Mouse (Mus musculus) MEL (cell line): Measurements from ENCODE around the gene Arid5b. TPM values are rescaled to one million over a fixed set of nuclear protein-coding genes. Genes with fewer than 3 reads are reported as not detected.

Experiments used
- DNase-seq: peaks from one replicate; pipeline ENCODE4 v3.0.0; 2011; ENCODE audit warnings: low read depth, low spot score
- H3K27ac ChIP-seq: 2 replicates; pipeline ENCODE4 v1.5.1; 2012; ENCODE audit warnings: low read depth, mild to moderate bottlenecking, control low read depth, low read length, moderate library complexity; ENCODE audit not compliant: control insufficient read depth
- H3K27me3 ChIP-seq, 2 experiments: fragments of 150-350 bp in 1 of 2; sonication (generic) in 1 of 2; 2 replicates each; pipeline ENCODE4 v1.6.1; 2012; ENCODE audit warnings: low read length in 2 of 2, mild to moderate bottlenecking in 2 of 2, improper control_type of control experiment in 1 of 2, moderate library complexity in 1 of 2; ENCODE audit not compliant: insufficient read depth in 2 of 2, control insufficient read depth in 1 of 2
- H3K36me3 ChIP-seq, 2 experiments: 2 replicates each; pipeline ENCODE4 v1.6.1; 2012 to 2014; ENCODE audit warnings: low read length in 2 of 2, improper control_type of control experiment in 1 of 2, inconsistent platforms in 1 of 2, mild to moderate bottlenecking in 1 of 2; ENCODE audit not compliant: insufficient read depth in 2 of 2, control insufficient read depth in 1 of 2
- H3K4me1 ChIP-seq, 2 experiments: fragments of 150-350 bp in 1 of 2; sonication (generic) in 1 of 2; 2 replicates each; pipeline ENCODE4 v1.6.1; 2012; ENCODE audit warnings: low read length in 2 of 2, improper control_type of control experiment in 1 of 2, mild to moderate bottlenecking in 1 of 2; ENCODE audit not compliant: insufficient read depth in 2 of 2, control insufficient read depth in 1 of 2
- H3K4me3 ChIP-seq, 2 experiments: fragments of 150-350 bp in 1 of 2; sonication (generic) in 1 of 2; 2 replicates each; pipeline ENCODE4 v1.5.1; 2012; ENCODE audit warnings: low read depth in 2 of 2, low read length in 2 of 2, mild to moderate bottlenecking in 2 of 2, moderate library complexity in 2 of 2, control low read depth in 1 of 2, improper control_type of control experiment in 1 of 2; ENCODE audit not compliant: control insufficient read depth in 1 of 2, insufficient read depth in 1 of 2
- H3K79me2 ChIP-seq: 2 replicates; pipeline ENCODE4 v1.6.1; 2012; ENCODE audit warnings: mild to moderate bottlenecking, low read length, moderate library complexity; ENCODE audit not compliant: control insufficient read depth, poor library complexity, insufficient read depth
- H3K9ac ChIP-seq: 2 replicates; pipeline ENCODE4 v1.6.1; 2012; ENCODE audit warnings: low read depth, mild to moderate bottlenecking, control low read depth, low read length, moderate library complexity; ENCODE audit not compliant: control insufficient read depth, poor library complexity, severe bottlenecking
- H3K9me3 ChIP-seq: fragments of 150-350 bp; sonication (generic); replicated peaks from 2 replicates; pipeline ENCODE4 v1.6.1; 2012; ENCODE audit warnings: mild to moderate bottlenecking, low read length, improper control_type of control experiment, moderate library complexity; ENCODE audit not compliant: insufficient read depth
- BHLHE40 ChIP-seq: IDR thresholded peaks from 2 replicates; pipeline ENCODE4 v1.6.1; 2012; ENCODE audit warnings: low read depth, mild to moderate bottlenecking, inconsistent platforms, low read length, improper control_type of control experiment, borderline replicate concordance
- CHD1 ChIP-seq: IDR thresholded peaks from 2 replicates; pipeline ENCODE4 v1.6.1; 2012; ENCODE audit warnings: low read depth, mild to moderate bottlenecking, inconsistent platforms, low read length, improper control_type of control experiment
- ELF1 ChIP-seq: IDR thresholded peaks from 2 replicates; pipeline ENCODE4 v1.6.1; 2014; ENCODE audit warnings: low read depth, mild to moderate bottlenecking, inconsistent platforms, low read length, improper control_type of control experiment, moderate library complexity
- EP300 ChIP-seq, 2 experiments: IDR thresholded peaks; 2 replicates each; pipeline ENCODE4 v1.6.1; 2011; ENCODE audit warnings: improper control_type of control experiment in 2 of 2, low read length in 2 of 2, low read depth in 1 of 2, mild to moderate bottlenecking in 1 of 2
- ETS1 ChIP-seq: IDR thresholded peaks from 2 replicates; pipeline ENCODE4 v1.6.1; 2012; ENCODE audit warnings: low read depth, mild to moderate bottlenecking, inconsistent platforms, low read length, improper control_type of control experiment, moderate library complexity
- GABPA ChIP-seq: IDR thresholded peaks from 2 replicates; pipeline ENCODE4 v1.6.1; 2012; ENCODE audit warnings: low read depth, mild to moderate bottlenecking, inconsistent platforms, low read length, improper control_type of control experiment, moderate library complexity
- MAZ ChIP-seq: IDR thresholded peaks from 2 replicates; pipeline ENCODE4 v1.6.1; 2012; ENCODE audit warnings: low read depth, mild to moderate bottlenecking, inconsistent platforms, low read length, improper control_type of control experiment
- MXI1 ChIP-seq: IDR thresholded peaks from 2 replicates; pipeline ENCODE4 v1.6.1; 2011; ENCODE audit warnings: mild to moderate bottlenecking, low read depth, low read length, improper control_type of control experiment
- MYB ChIP-seq: IDR thresholded peaks from 2 replicates; pipeline ENCODE4 v1.6.1; 2011; ENCODE audit warnings: mild to moderate bottlenecking, low read depth, low read length, improper control_type of control experiment
- MYC ChIP-seq: IDR thresholded peaks from 2 replicates; pipeline ENCODE4 v1.6.1; 2011; ENCODE audit warnings: low read depth, mild to moderate bottlenecking, low read length, improper control_type of control experiment, moderate library complexity
- POLR2A ChIP-seq, 2 experiments: IDR thresholded peaks; 2 replicates each; pipeline ENCODE4 v1.6.1; 2011 to 2012; ENCODE audit warnings: low read length in 2 of 2, mild to moderate bottlenecking in 2 of 2, control low read depth in 1 of 2, improper control_type of control experiment in 1 of 2, low read depth in 1 of 2, moderate library complexity in 1 of 2; ENCODE audit not compliant: control insufficient read depth in 1 of 2, insufficient read depth in 1 of 2, poor library complexity in 1 of 2
- POLR2AphosphoS2 ChIP-seq: IDR thresholded peaks from 2 replicates; pipeline ENCODE4 v1.6.1; 2011; ENCODE audit warnings: low read length, improper control_type of control experiment
- POLR2AphosphoS5 ChIP-seq: IDR thresholded peaks from 2 replicates; pipeline ENCODE4 v1.6.1; 2012; ENCODE audit warnings: low read depth, borderline replicate concordance, mild to moderate bottlenecking, inconsistent platforms, low read length, moderate library complexity, mixed read lengths
- RCOR1 ChIP-seq: IDR thresholded peaks from 2 replicates; pipeline ENCODE4 v1.6.1; 2012; ENCODE audit warnings: low read depth, mild to moderate bottlenecking, inconsistent platforms, low read length, improper control_type of control experiment
- SIN3A ChIP-seq: IDR thresholded peaks from 2 replicates; pipeline ENCODE4 v1.6.1; 2012; ENCODE audit warnings: low read length, improper control_type of control experiment, inconsistent platforms
- TAL1 ChIP-seq: IDR thresholded peaks from 2 replicates; pipeline ENCODE4 v1.6.1; 2012; ENCODE audit warnings: mild to moderate bottlenecking, inconsistent platforms, low read length, moderate library complexity, mixed read lengths
- TBP ChIP-seq: IDR thresholded peaks from 2 replicates; pipeline ENCODE4 v1.8.0; 2011; ENCODE audit warnings: low read depth, low read length, improper control_type of control experiment
- TCF12 ChIP-seq: IDR thresholded peaks from 2 replicates; pipeline ENCODE4 v1.6.1; 2014; ENCODE audit warnings: low read depth, mild to moderate bottlenecking, inconsistent platforms, low read length, improper control_type of control experiment, moderate library complexity
- ZNF384 ChIP-seq: IDR thresholded peaks from 2 replicates; pipeline ENCODE4 v1.6.1; 2012; ENCODE audit warnings: low read depth, mild to moderate bottlenecking, inconsistent platforms, low read length, improper control_type of control experiment
- polyA plus RNA-seq, 2 experiments: library from polyadenylated mRNA; stranded (reverse) in 1 of 2; unstranded in 1 of 2; fragments of >175 nt in 1 of 2; fragments of >200 nt in 1 of 2; gene quantifications; 2 replicates each; pipeline versions ENCODE4 v1.2.1 to v1.2.4; 2012; ENCODE audit warnings: low replicate concordance in 2 of 2, low read depth in 1 of 2; ENCODE audit not compliant: insufficient read length in 2 of 2, insufficient read depth in 1 of 2, missing spikeins in 1 of 2
- total RNA-seq: library from RNA; depleted of rRNA; stranded (reverse); fragments of 300-350 nt; gene quantifications from 2 replicates; pipeline ENCODE4 v1.2.3, GENCODE M21; 2012

Arid5b gene
- total and polyA plus RNA-seq, 3 experiments, result 0.03 TPM; not detected in 2

DNA sequence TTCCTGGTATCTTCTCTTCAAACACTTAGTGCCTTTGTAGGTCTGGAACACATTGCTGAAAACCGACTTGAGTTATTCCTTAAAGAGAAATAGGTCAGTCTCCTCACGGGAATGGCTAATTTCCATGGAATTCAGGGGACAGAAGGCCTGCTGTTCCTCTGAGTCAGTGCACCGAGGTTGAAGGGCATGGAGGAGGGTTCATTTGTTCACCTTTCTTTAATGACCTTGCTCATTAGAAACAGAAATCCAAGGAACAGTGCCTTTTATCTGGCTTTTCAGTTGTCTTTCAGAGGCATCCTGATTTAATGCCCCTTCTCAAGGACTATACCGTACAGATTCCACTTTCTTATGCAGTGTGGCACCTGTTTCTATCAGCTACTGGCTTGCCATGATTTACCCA is 18.9 kb downstream of the Arid5b start:
- no peaks in the 10 kb centered on the region for H3K27me3 ChIP-seq
- no peaks in the 10 kb centered on the region for H3K9me3 ChIP-seq
- DNase-seq, result no peak
- H3K27ac ChIP-seq, result no peak overlapping the region
- no peak for TF ChIP-seq TAL1
- no peak for TF ChIP-seq CHD1
- no peak for TF ChIP-seq TCF12
- TF ChIP-seq SIN3A, result no peak
- TF ChIP-seq MYB, result no peak
- no peak for TF ChIP-seq MAZ
- no peak for TF ChIP-seq GABPA
- TF ChIP-seq ELF1, result no peak
- TF ChIP-seq MXI1, result no peak
- TF ChIP-seq ZNF384, result no peak
- TF ChIP-seq ETS1, result no peak
- TF ChIP-seq POLR2A (IDR thresholded peaks at IDR 0.05; ENCODE audit: control insufficient read depth in 1 of 2, insufficient read depth in 1 of 2, low read depth in 1 of 2, low read length in 2 of 2, poor library complexity in 1 of 2), result no peak
- no peak for TF ChIP-seq MYC
- TF ChIP-seq RCOR1, result no peak
- TF ChIP-seq, all 39 proteins: peak for 0
- Histone ChIP-seq H3K4me1 (no peaks in the 10 kb centered on the region), H3K36me3 (no peaks in the 10 kb centered on the region), H3K9ac (no peak overlapping the region), H3K79me2 (no peaks in the 10 kb centered on the region), H3K4me3 (no peak overlapping the region)

DNA sequence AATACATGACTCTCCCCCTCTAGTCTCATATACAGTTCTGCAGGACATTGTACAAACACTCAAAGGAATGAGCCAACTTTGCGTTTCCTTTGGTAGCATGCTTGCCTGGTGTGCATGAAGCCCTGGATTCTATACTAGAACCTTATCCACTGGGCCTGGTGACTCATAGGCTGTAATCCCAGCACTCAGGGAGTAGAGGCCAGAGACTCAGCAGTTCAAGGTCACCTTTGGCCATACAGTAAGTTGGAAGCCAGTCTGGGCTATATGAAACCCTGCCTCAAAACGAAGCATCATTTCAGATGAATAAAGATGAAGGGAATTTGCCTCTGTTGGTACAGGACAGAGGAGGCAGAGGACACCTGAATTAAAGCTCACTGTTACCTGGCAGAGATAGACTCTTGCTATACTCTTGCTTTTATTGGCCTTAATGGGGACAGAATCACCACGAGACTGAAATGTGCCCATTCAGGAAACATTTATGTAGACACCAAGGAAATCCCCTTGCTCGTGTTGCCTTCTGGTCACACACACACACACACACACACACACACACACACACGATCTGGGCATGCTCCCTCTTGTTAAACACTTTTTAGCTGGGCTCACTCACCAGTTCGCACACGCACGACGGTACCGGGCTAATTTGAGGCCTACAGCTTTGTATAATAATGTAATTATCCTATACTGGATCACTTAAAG is 21.0 kb downstream of the Arid5b start:
- Histone ChIP-seq H3K9me3 (no peaks in the 10 kb centered on the region), H3K4me3 (no peak overlapping the region), H3K27ac (no peak overlapping the region), H3K9ac (no peak overlapping the region), H3K79me2 (no peaks in the 10 kb centered on the region), H3K4me1 (no peaks in the 10 kb centered on the region), H3K36me3 (no peaks in the 10 kb centered on the region), H3K27me3 (no peaks in the 10 kb centered on the region)
- no peak for DNase-seq
- TF ChIP-seq MYB, result no peak
- TF ChIP-seq POLR2AphosphoS5, result no peak
- TF ChIP-seq ELF1, result no peak
- no peak for TF ChIP-seq TCF12
- no peak for TF ChIP-seq MXI1
- TF ChIP-seq MAZ, result no peak
- no peak for TF ChIP-seq EP300 (IDR thresholded peaks at IDR 0.05; ENCODE audit: low read depth in 1 of 2, low read length in 2 of 2)
- no peak for TF ChIP-seq POLR2AphosphoS2
- TF ChIP-seq SIN3A, result no peak
- TF ChIP-seq BHLHE40, result no peak
- TF ChIP-seq TBP, result no peak
